Mouse (Mus musculus): ENCODE measurements around the gene Cntfr. TPM values are rescaled to one million over a fixed set of nuclear protein-coding genes. Genes with fewer than 3 reads are reported as not detected.

The Cntfr gene
- total RNA-seq, 4 experiments from 2014 or later: 41.4 to 50.9 (median 48.4) TPM

DNA sequence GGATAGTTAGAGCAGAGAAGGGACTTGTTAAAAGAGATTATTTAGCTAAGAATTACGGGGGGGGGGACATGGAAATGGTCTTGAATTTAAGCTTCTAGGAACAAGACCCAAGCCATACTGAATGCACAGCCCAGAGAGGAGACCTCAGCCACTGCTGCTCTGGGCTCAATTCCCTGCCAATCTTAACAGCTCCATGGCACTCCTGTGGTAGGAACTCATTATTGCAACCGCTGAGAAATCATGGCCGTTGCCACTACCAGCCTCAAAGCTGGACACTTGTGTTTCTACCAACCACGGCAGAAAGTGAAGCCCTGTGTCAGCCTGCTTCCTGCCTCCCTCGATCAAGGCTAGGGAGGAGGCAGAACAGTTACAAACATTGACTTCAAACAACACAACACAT, 51.4 kb downstream of the Cntfr start:
- no peak for DNase-seq

DNA sequence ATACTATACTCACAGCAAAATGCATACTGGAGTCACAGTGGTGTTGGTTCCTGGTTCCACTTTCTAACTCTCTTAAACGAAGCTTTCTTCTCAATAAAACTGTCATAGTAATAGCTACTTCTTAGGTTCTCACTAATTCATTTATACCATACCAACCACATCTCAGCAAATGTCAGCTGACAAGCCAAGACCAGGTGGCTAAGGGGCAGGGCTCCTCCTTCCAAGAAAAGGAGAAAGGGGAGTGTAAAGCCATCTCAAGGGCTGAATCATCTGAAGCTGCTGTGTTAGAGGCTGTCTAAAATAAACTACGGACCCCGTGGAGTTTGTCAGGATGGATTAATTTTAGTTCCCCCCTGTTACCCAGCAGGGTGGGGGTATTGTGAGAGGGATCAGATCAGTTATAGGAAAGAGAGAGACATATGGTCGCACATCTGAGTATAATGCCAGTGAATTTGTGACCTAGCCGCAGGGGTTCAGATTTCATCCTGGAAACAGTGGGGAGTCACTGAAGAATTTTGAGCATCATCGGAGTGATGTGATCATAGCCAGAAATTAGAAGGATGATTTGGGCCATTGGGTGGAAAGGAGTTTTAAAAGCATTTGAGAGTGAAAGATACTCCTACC, 55.6 kb downstream of the Cntfr start:
- DNase-seq: no peak

DNA sequence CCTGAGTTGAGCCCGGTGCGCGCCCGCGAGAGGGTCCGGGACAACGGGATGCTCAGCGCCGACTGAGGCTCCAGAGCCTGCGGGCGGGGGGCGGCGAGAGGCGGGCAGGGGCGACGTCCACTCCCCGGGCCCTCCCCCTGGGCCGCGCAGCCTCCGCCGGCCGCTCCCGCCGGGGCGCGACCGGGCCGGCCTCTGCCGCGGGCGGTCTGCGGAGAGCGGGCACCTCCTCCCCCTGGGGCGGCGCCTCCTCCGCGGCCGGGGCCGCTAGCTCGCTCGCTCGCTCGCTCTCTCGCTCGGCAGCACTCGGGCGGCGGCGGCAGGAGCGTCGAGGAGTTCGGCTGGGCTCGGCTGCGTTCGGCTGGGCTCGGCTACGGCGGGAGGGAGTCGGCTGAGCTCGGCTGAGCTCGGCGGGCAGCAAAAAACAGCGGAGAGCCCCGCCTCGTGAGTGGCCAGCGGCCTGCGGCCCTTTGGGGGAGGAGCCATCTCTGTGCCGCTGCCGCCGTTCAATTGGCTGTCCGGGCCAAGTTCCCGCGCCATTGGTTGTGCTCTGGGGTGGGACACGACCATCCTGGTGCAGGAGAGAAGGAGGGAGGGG, 56.9 kb downstream of the Cntfr start, which contains the start of gene Enho:
Enho (minus strand) TSS at position 412 of the 595 bp plus-strand sequence.
- peak; percentile 91 for DNase-seq

DNA sequence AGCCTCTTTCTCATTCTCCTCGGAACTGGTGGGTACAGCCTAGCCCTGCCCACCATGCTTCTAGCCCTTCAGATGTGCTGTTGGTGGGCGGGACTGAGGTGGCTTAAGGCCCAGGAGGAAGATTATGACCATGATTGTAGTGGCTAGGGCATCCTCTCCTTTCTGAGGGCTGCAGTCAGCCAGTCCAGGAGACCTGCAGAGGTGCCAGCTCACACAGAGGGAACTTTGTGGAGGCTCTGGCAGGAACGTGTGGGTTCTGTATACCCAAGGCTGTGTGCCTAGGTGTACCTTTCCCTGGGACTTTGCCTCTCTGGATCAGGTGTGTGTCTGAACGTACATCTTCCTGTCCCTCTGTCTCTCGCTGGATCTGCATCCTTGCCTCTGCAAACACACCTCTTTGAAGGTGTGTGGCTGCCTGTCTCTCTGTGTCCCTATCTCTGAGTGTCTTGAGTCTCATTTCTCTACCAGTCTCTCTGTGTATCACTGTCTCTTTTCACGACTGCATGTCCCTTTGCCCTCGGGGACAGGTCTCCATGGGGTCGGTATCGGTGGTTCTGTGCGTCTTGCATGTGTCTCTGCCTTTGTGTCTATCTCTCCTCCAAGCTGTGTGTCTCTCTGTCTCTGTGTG, 57.6 kb downstream of the Cntfr start:
- no peak for DNase-seq

DNA sequence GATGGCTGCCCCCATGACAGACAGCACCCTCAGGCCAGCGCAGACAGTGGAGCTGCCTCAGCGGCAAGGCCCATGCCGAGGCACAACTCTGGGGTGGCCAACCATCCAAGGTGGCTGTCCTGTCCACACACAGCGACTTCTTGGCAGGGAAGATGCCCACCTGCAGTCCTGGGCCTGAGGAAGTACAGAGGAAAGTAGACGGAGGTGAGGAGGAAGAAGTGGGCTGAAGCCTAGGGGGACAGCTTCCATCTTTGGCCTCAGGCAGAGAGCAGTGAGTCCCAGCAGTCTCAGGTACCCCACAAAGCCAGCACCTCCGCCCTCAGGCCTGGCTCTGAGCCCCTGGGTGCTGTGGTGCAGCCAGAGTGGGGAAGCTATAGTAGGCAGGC, 58.1 kb downstream of the Cntfr start:
- no peak for DNase-seq

DNA sequence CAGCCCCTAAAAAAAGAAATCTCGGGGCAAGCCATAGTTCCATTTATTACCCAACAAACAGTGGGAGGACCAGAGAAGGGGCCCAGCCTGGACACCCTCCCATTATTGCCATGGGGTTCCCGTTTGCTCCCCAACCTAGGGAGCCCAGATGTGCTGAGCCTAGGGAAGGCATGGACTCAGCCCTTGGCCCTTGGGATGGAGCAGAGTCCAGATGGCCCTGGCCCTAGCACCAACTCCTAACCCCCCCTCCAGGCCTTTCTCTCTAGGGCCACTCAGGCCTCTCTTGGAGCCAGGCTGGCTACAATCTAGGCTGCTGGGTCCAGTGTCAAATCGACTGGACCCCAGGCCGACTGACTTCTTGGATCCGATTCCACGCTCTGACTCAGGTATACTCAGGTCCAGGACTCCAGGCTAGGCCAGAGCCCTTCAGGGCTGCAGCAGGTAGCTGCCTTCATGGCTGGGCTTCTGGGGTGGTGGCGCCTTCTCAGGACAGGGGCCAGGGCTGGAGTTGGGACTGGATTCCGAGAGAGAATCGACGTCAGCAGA, 58.6 kb downstream of the Cntfr start:
- DNase-seq: no peak

DNA sequence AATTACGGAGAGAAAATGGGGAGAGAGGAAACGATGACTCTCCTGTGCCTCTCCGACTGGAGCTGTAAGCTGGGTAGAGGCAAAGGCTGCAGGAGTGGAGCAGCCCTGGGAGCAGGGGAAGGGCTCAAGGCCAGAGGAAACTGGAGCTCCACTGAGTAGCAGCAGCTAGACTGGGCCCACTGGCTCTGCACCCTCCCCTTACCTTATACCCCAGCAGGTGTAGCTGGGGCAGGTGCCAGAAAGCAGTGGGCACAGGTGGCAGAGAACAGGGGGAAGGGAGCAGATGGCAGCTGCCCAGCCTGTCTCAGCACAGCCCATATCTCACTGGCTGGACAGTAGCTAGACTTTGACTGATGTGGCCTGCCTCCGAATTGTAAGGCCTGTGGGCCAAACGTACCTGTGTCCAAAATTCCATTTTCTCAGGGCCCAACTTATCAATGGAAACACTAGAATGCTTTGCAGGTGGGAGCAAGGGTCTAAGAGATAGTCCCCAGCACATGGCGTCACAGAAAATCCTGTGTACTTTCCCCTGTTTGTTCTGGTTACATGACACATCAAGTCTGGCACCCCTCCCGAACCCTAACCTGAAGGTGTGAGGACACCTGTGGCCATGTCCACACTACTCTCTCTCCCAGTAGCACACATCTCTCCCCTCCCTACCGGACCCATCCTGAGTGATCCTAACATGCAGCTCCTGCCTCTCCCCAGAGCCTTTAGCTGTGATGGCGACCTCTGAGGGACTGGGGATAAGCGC, 59.8 kb downstream of the Cntfr start:
- no peak for DNase-seq

DNA sequence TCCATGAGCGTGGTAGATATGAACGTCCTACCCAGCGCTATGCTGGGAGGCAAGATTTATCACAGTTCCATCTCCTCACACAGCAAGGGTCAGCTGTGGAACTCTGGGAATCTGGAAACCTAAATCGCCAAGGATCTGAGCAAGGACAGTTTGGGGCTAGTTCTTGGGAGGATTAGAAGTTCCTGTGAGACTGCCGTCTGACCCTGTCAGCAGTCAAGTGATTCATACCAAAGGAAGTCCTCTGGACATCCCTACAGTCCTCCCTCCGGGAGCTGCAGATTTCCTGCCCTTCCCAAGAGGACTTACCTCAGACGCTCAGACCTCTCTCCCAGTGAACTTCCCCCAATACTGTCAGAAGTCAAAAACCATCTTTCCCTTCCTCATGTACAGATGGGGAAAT, 60.5 kb downstream of the Cntfr start:
- DNase-seq: no peak

DNA sequence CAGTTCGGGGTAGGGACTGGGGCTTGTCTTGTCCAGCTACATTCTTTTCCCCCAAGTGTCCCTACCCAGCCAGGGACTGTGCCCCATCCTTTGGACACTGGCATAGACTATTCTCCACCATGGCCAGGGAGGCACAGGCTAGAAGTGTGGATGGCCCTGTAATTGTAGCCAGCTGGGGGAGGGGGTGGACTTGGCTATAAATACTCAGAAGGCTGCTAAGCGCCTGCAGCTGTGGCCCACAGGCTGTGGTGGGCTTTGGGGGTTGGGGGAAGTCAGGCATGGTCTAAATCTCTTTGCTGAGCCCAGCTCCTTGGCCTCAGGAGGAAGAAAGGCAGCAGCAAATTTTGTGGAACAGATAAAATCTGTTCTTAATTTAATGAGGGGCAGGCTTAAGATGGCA, 61.0 kb downstream of the Cntfr start:
- DNase-seq: no peak

DNA sequence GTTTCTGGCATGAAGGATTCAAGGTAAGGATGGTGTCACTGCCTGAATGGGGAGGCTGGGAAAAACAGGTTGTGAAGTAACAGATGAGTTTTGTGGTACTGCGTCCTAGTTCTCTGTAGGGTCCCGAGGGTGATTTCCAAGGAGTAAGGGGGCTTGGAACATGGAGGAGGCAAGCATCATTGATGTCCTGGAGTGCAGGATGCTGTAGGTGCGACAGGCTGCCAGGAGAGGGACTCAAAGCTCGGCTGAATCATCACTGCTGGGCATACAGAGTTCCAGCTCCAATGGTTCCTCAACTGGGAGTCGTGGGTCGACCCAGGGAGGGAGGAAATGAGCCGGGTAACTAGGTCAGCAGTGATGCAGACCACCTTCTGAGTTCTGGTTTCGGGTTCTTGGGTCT, 61.7 kb downstream of the Cntfr start:
- no peak for DNase-seq

DNA sequence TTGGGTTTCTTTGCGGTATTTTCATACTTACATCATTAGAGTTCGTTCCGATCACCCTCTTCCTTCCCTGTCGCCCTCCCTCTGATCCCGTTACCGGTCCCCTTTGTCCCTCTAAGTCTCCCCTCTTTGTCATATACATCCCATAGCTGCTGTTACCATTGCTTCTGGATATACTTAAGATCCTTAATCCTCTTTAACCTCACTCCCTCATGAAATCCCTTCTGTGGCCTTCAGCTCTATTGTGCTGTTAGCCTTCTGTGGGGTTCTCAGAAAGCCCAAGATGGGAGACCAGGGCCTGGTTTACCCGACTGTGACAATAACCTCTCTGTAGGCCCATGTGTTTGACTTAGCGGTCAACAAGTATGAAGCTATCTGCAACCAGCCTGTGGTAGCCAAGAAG, 62.3 kb downstream of the Cntfr start:
- no peak for DNase-seq

DNA sequence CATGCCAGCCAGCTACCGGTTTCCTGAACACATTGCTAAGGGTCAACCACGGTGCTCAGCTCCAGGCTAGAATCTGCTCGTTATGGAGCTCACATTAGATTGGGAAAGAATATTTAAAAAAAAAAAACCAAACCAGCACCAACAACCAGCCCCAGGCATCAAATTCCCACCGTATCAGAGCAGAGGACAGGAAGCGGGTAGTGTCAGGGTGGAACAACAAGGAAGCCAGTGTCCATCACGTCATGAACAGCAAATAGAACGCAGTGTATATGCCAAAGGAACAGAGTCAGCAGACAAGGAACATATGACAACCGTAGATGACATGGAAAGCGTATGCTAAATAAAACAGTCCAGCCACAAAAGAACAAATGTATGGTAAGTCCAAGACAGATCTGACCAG, 63.9 kb downstream of the Cntfr start:
- DNase-seq: no peak

DNA sequence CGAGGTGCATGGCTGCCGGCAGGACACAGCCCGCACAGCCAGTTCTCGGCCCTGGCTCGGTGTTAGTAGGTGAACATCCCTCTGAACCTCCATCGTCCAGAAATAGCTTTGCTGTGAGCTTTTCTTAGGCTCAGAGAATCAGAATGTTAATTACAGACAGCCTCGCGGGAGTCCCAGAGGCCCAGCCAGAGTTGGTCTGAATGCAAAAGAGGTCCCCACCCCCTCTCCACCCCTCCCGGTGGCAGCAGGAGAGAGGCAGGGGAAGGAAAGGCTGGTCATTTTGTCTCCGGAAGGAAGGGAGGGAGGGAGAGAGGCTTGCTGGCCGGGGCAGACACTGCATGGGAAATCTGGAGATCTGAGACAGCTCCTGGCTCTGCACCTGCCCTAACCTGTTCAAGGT, 65.5 kb downstream of the Cntfr start:
- DNase-seq: no peak

DNA sequence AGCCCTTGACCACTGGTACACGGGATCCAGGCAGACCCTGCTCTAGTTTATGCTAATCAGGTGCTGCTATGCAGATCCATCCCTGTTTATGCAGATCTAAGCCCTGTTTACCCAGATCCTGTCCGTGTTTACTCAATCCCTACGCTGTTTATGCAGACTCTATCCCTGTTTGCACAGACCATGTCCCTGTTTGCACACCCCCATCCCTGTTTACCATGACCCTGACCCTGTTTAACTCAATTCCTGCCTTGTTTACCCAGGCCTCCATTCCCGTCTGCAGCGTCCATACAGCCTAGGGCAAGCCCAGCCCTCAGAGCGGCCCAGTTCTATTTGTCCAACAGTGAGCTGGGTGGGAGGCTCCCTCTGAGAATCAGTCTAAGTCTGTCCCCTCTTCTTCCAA, 66.7 kb downstream of the Cntfr start:
- DNase-seq: no peak

DNA sequence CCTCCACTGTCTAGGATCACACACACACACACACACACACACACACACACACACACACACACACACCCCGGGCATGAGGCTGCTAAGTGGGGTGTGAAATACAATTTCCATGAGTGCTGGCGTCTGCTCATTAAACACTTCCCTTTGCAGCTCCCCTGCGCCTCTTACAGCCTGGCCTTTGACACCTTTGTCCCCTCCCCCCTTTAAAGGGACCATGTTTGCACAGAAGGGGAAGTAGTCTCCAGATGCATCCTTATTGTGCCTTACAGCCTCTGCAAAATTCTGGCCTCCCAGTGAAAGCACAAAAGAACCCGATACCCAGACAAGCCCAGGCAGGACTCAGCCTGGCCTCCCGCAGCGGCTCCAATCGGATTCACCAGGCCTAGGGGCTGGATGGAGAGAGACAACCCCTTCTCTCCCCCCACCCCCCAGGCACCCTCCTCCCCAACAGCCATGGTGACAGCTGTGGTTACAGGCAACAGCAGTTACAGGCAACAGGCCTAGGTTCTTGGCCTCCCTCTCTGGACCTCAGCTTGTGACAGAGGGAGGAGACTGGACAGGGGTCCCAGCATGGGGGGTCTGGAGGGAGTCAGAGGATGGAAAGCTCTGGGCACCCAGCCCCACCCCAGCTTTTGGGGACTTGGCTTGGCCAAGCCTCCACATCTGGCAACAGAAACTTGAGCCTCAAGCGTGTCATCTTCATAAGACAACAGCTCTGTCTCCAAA, 68.5 kb downstream of the Cntfr start:
- DNase-seq: no peak

DNA sequence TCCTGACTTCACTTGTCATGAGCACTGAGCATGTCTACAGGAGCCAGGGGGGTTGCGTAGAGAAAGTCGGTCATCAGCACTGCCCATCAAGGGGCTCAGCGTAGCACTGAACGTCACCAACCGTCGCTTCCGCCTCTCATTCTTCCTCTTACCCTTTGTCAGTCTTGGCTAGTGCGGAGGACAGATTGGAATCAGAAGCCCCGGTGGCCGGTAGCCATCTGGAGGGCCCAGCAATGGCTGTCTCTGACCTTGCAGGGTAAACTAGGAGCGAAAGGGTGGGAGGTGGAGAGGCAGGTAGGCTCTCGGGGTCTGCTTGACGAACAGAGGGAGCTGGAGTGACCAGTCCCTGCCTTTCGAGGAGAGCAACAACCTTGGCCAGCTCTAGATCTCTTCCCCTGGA, 74.8 kb downstream of the Cntfr start:
- no peak for DNase-seq

DNA sequence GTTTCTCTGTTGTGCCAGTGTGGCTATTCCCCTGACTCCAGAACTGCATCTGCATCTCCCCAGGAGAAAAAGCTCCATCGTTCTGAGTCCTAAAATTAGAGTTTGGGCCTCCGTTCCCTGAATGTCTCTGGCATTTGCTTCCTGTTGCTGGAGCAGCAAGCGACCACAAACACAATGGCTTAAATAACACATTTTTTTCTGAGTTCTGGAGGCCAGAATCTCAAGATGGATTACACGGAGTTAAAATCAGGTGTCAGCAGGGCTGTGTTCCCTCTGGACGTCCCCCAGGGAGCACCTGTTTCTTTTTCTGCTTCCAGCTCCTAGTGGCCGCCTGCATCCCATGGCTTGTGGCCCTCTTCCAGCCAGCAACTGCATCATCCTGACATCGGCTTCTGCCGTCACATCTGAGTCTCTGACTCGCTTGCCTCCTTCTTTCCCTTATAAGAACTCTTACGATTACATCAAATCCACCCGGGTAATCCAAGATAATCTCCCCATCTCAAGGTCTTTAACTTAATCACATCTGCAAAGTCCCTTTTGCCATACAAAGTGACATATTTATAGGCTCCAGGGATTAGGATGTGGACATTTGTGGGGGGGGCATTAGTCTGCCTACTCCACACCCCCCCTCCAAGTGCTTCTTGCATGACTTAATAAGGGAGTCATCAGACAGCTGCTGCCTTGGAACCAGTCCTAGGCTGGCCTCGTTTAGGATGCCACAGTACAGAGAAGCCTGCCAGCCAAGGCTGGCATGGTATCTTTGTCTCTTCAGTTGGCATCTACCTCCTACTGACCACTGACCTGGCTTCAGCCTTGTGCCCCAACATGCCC, 77.8 kb downstream of the Cntfr start:
- no peak for DNase-seq

DNA sequence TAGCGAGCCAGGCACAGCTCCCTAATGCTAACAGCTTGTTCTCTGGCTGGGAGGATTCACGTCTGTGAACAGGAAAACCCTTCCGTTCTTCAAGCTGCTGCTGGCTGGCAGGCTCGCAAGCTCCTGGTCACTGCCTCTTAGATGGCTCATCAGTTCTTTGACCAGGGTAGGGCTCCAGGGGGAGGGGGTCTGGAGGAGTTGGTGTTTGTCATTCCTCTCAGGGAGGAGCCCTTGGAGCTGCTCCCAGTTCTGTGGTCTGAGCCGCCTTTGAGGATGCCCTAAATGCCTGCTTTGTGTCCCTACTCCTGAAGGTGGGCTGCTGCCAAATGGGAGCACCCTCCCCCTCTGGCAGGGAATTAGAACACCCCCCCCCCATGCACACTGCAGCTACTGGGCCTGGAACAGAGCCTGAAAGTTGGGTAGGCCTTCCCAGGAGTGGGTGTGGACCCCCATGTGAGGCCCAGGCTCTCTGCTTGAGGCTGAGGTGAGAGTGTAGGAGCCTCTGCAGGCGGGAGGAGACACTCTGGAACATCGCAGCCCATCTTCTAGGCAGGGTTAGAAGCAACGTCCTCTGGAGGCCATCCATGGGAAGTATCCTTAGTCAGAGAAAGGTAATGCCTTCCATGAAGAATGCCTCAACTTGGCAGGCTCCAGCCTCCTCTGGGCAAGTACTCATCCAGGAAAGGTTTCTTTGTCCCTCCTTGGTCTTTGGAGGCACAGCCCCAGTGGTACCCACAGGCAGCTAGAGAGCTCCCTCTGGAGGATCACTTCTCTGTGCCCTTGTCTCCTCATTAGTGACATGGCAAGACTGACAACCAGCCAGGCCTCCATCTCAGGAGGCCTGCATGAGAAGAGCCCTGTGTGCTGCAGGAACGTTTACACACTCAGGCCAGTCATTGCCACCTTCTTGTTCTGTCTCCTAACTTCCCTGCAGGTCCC, 81.0 kb downstream of the Cntfr start:
- no peak for DNase-seq

DNA sequence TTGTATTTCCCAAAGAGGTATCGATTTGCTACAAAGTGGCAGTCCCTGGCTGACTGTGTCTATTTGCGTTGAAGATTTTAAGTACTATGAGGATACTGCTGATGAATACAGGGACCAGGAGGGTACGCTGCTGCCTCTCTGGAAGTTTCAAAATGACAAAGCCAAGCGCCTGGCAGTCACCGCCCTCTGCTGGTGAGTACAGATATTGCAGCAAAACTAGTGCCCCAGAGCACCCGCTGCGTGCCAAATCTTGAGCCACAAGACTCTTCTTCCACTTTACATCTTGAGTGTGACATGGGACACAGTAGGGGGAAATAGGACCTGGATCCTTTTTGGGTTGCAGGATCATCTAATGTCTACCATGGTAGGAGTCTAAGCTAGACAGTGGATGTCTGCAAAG, 82.7 kb downstream of the Cntfr start:
- DNase-seq: peak; percentile 42

DNA sequence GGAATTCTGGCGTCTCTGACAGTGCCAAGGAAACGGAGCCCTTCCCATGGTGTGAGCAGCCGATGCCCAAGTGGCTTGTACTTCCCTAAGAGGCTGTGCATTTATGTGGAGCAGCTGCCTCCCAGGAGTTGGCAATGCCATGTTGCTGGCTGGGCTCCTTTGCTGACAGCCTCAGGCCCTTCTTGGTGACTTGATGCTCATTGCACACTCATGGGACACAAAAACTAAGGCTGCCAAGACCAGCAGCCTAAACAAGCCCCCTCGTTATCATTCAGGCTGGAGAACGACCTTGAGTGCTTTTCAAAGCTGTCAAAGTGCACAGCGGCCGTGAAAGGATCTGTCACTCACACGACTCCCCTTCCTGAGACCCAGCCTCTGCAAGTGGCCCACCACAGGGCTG, 84.7 kb downstream of the Cntfr start:
- DNase-seq: no peak

DNA sequence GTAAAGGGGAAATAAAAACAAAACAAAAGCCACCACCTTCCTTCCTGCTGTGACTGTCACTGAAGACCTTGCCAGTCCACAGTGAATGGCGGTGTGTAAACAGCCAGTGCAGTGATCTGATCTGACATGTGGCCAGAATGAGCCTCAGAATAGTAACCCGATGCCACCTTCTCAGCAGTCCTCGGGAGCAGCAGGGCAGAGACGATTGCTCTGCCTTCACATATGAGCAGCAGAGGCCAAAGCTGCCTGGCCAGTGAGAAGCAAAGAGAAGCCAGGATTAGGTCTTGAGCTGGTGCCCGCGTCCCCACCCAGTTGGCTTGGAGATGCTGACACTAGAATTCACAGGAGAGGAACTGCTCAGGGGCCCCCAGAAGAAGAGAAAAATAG, 86.3 kb downstream of the Cntfr start:
- DNase-seq: no peak

Measured in adrenal gland, adult 8-10 months (tissue).